Mouse (Mus musculus) spleen, postnatal 36 days (tissue): Measurements from ENCODE around the gene Cpb2.

Experiments
- DNase-seq, 2 experiments: peaks; one replicate each; pipeline ENCODE4 v3.0.0; 2022; ENCODE audit warnings: low spot score in 2 of 2, mixed read lengths in 1 of 2

Gene Cpb2

GRCm38 (mm10) chr14:75242087-75242486 lies at the start of gene Cpb2:
TSS of gene Cpb2 (plus strand) at chr14:75242287.
- DNase-seq, result no peak

- no peak for DNase-seq
These were observed 49.7 kb upstream of the Cpb2 start for GRCm38 (mm10) chr14:75192427-75192826.

GRCm38 (mm10) chr14:75192858-75193257 lies 49.2 kb upstream of the Cpb2 start:
- DNase-seq, result no peak

- peak; percentile 36 to 45 for DNase-seq
These were observed 46.6 kb upstream of the Cpb2 start for GRCm38 (mm10) chr14:75195530-75195929.

- peak; percentile 40 to 55 for DNase-seq
These were observed 45.1 kb upstream of the Cpb2 start for GRCm38 (mm10) chr14:75197027-75197426.

GRCm38 (mm10) chr14:75197660-75198059 lies 44.4 kb upstream of the Cpb2 start:
- DNase-seq, result no peak

GRCm38 (mm10) chr14:75205363-75206051 lies 36.6 kb upstream of the Cpb2 start:
- no peak for DNase-seq

GRCm38 (mm10) chr14:75206307-75206706 lies 35.8 kb upstream of the Cpb2 start:
- no peak for DNase-seq

GRCm38 (mm10) chr14:75208572-75209151 lies 33.4 kb upstream of the Cpb2 start:
- DNase-seq, result no peak

GRCm38 (mm10) chr14:75213752-75214151 lies 28.3 kb upstream of the Cpb2 start:
- no peak for DNase-seq

- no peak for DNase-seq
These were observed 23.2 kb upstream of the Cpb2 start for GRCm38 (mm10) chr14:75218843-75219242.

GRCm38 (mm10) chr14:75219250-75219913 lies 22.7 kb upstream of the Cpb2 start:
- no peak for DNase-seq

- DNase-seq, result no peak
These were observed 19.7 kb upstream of the Cpb2 start for GRCm38 (mm10) chr14:75222386-75222785.

- no peak for DNase-seq
These were observed 14.5 kb upstream of the Cpb2 start for GRCm38 (mm10) chr14:75227453-75228084.

GRCm38 (mm10) chr14:75229834-75230233 lies 12.3 kb upstream of the Cpb2 start:
- peak; percentile 24 to 37 for DNase-seq

GRCm38 (mm10) chr14:75233070-75233469 lies 9.0 kb upstream of the Cpb2 start:
- DNase-seq, result no peak

GRCm38 (mm10) chr14:75235552-75235951 lies 6.5 kb upstream of the Cpb2 start:
- no peak for DNase-seq

GRCm38 (mm10) chr14:75235955-75236635 lies 6.0 kb upstream of the Cpb2 start:
- no peak for DNase-seq

- DNase-seq, result no peak
These were observed 5.5 kb upstream of the Cpb2 start for GRCm38 (mm10) chr14:75236636-75237003.

- DNase-seq, result no peak
These were observed 5.0 kb upstream of the Cpb2 start for GRCm38 (mm10) chr14:75237096-75237495.

- DNase-seq, result no peak
These were observed 3.9 kb upstream of the Cpb2 start for GRCm38 (mm10) chr14:75238054-75238692.
